Mouse (Mus musculus) T-cell, adult 2 months (primary cell): ENCODE measurements around the gene Mrpl22.
"Not testable (repeated sequence)": the region's sequence is repeated elsewhere in the genome, so short reads cannot be mapped to it uniquely, and the experiment has no call there.

Source experiments
- DNase-seq: peaks from one replicate; pipeline ENCODE4 v3.0.0; 2022; ENCODE audit warnings: low spot score

Gene Mrpl22

DNA sequence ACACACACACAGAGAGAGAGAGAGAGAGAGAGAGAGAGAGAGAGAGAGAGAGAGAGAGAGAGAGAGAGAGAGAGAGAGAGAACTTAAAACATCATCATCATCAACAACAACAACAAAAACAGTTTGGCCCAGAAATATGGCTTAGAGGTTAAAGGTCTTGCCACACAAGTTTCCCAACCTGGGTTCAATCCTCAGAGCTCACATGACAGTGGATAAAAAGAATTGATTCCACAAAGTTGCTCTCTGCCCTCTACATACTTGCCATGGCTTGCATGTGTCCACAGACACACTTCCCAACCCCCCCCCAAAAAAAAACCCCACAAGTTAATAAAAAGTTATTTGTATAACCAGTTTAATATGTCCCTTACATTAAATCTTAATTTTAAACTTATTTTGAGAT lies 55.0 kb downstream of the Mrpl22 start:
- DNase-seq, result no peak

DNA sequence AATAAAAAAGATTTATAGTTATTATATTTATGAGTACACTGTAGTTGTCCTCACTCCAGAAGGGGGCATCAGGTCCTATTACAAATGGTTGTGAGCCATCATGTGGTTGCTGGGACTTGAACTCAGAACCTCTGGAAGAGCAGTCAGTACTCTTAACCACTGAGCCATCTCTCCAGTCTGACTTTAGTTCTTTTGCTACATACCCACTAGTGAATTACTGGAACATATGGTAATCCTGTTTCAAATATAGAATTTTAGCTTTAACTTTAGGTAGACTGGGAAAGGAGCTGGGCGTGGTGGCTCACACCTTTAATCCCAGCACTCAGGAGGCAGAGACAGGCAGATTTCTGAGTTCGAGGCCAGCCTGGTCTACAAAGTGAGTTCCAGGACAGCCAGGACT lies 56.6 kb downstream of the Mrpl22 start:
- not testable (repeated sequence) for DNase-seq
